Mouse (Mus musculus): ENCODE results near the gene Gbx2.

DNA sequence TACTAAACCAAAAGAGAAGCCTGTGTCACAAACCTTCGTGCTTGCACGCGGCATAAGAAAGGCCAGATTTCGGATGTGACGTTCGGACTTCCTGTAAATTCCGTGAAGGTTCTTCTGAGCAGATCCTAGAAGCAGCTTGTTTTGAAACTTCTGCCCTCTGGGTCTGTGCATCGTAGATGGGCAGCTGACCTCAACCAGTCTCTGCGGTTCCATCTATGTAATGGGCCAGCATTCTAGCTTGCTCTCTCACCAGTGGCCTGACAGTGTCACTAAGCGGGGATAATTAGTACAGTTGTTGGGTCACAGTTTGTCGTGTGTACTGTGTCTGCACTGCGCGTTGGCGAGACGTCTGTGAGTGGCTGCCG, 8.6 kb upstream of the Gbx2 start:
- TF ChIP-seq CTCF (IDR thresholded peaks at IDR 0.05; ENCODE audit: low read depth, low read length): no peak
- no peak for TF ChIP-seq POLR2A (IDR thresholded peaks at IDR 0.05; ENCODE audit: insufficient read depth, low read length)
